ENCODE assay signal across 26 mouse cellular contexts in the genomic region with DNA sequence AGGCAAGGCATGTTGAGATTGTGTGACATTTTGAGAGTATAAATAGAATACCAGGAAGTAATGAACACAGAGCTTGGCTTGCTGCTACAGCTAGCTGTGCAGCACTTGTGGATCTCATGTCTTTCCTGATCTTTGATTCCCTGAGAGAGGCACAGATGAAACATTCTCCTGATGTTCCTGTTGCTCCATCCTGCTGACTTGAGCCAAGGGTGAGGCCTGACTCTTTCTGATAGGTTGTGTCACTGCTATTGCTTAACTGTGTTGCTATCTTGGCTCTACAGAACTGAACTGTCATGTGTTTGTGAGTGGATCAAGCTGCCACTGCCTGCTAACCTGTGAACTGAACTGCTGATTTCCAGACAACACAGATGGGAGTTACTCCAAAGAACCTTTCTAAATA.
DNase-seq lines count a peak whose midpoint lies in the region; ATAC-seq and TF ChIP-seq lines count a peak whose summit lies in the region.
"Had no signal": no experiment of that assay in that cellular context is flagged by ENCODE, and none has a peak within 500 bp of the region (broad histone marks: within the 10 kb centered on the region; RNA-seq: fewer than 3 reads in every experiment).

No protein-coding gene starts in this region.

- H3K36me3 ChIP-seq in lung, embryonic 14.5 days (ENCODE audit: insufficient read depth) = no peaks in the 10 kb centered on the region
- H3K36me3 ChIP-seq in lung, postnatal 0 days (ENCODE audit: insufficient read depth, low read length) = no peaks in the 10 kb centered on the region
- H3K36me3 ChIP-seq: forebrain, embryonic 10.5 days; heart, embryonic 12.5 days; heart, embryonic 15.5 days had no signal

- peak; percentile 4 for DNase-seq in adrenal gland, postnatal 14 days
- no peak for DNase-seq in adrenal gland, postnatal 36 days
- DNase-seq in lung, embryonic 14.5 days = peak; percentile 41
- DNase-seq in lung, postnatal 25 days (ENCODE audit: low spot score) = no peak
- DNase-seq in lung, postnatal 0 days (ENCODE audit: low spot score) = peak; percentile 50
- DNase-seq in lung, postnatal 14 days = no peak
- DNase-seq in 3T3-L1 (ENCODE audit: low read depth, low spot score) = peak; percentile 16
- no peak for DNase-seq in right cerebral cortex, postnatal 25 days
- DNase-seq: adrenal gland, postnatal 10 days; cerebellum, adult 18-20 months; cerebellum, adult 9-10 months; cerebellum, postnatal 14 days; gastrocnemius, adult 2 months; gastrocnemius, postnatal 14 days; heart, adult 18-20 months; heart, postnatal 10 days; heart, postnatal 36 days had no signal

- no peak for TF ChIP-seq CTCF in lung, embryonic 14.5 days (IDR thresholded peaks at IDR 0.05; ENCODE audit: low read depth)
- TF ChIP-seq CTCF in lung, postnatal 0 days (IDR thresholded peaks at IDR 0.05) = no peak

- H3K4me2 ChIP-seq in lung, embryonic 14.5 days = no peak overlapping the region
- H3K4me2 ChIP-seq in lung, postnatal 0 days (replicated peaks; ENCODE audit: low read depth, low read length) = no peak overlapping the region
- H3K4me2 ChIP-seq: forebrain, embryonic 13.5 days; heart, embryonic 12.5 days; heart, embryonic 15.5 days; hindbrain, embryonic 14.5 days had no signal

- peak; percentile 35; the same call in 1 of the 2 replicates for ATAC-seq in lung, embryonic 14.5 days (ENCODE audit: insufficient read depth)
- ATAC-seq in lung, postnatal 0 days = peak; percentile 62
- ATAC-seq: CD4-positive, CD25-positive, alpha-beta regulatory T cell, adult 4 months; forebrain, embryonic 13.5 days; forebrain, embryonic 16.5 days; hindbrain, postnatal 0 days; inflammation-experienced regulatory T-cells, adult 6 months had no signal

- no peak overlapping the region for H3K27ac ChIP-seq in lung, embryonic 14.5 days (ENCODE audit: low read depth)
- H3K27ac ChIP-seq in lung, postnatal 0 days (ENCODE audit: low read length) = no peak overlapping the region
- H3K27ac ChIP-seq: forebrain, embryonic 10.5 days; forebrain, embryonic 13.5 days; gastrocnemius, adult 2 months; heart, embryonic 15.5 days; hindbrain, embryonic 14.5 days; hindbrain, postnatal 0 days had no signal

- H3K27me3 ChIP-seq in lung, embryonic 14.5 days (ENCODE audit: insufficient read depth, low read length) = no peaks in the 10 kb centered on the region
- H3K27me3 ChIP-seq in lung, postnatal 0 days (replicated peaks; ENCODE audit: insufficient read depth, low read length) = no peaks in the 10 kb centered on the region
- H3K27me3 ChIP-seq: forebrain, embryonic 13.5 days; heart, embryonic 12.5 days; heart, embryonic 15.5 days had no signal

- H3K9me3 ChIP-seq in lung, embryonic 14.5 days (ENCODE audit: low read depth, low read length) = no peaks in the 10 kb centered on the region
- no peaks in the 10 kb centered on the region for H3K9me3 ChIP-seq in lung, postnatal 0 days (ENCODE audit: low read length)
- H3K9me3 ChIP-seq: forebrain, embryonic 10.5 days; forebrain, embryonic 13.5 days; heart, embryonic 12.5 days; heart, embryonic 15.5 days had no signal

- no peak for TF ChIP-seq EP300 in lung, postnatal 0 days (IDR thresholded peaks at IDR 0.05)

- H3K4me1 ChIP-seq in lung, embryonic 14.5 days (ENCODE audit: insufficient read depth) = no peaks in the 10 kb centered on the region
- H3K4me1 ChIP-seq in lung, postnatal 0 days (ENCODE audit: insufficient read depth, low read depth, low read length) = no peaks in the 10 kb centered on the region
- H3K4me1 ChIP-seq: forebrain, embryonic 10.5 days; forebrain, embryonic 13.5 days; heart, embryonic 12.5 days; heart, embryonic 15.5 days had no signal

- H3K9ac ChIP-seq in lung, embryonic 14.5 days = no peak overlapping the region
- no peak overlapping the region for H3K9ac ChIP-seq in lung, postnatal 0 days (replicated peaks; ENCODE audit: low read depth)
- H3K9ac ChIP-seq: forebrain, embryonic 13.5 days; heart, embryonic 12.5 days; heart, embryonic 15.5 days; hindbrain, embryonic 14.5 days had no signal

- H3K4me3 ChIP-seq in lung, embryonic 14.5 days (ENCODE audit: low read depth, low read length) = no peak overlapping the region
- H3K4me3 ChIP-seq in lung, postnatal 0 days (ENCODE audit: low read depth, low read length) = no peak overlapping the region
- H3K4me3 ChIP-seq: forebrain, embryonic 10.5 days; forebrain, embryonic 13.5 days; gastrocnemius, adult 2 months; heart, embryonic 12.5 days; heart, embryonic 15.5 days had no signal

Comparison
In these comparisons a context has a peak if more than half of its experiments do, and no peak if none do; other contexts are left out.
1. DNase-seq: peak in adrenal gland, postnatal 14 days (single experiment), lung, embryonic 14.5 days (single experiment), lung, postnatal 0 days (single experiment) and 3T3-L1 (single experiment); none in adrenal gland, postnatal 36 days (0 of 2), lung, postnatal 25 days (single experiment), lung, postnatal 14 days (single experiment) and right cerebral cortex, postnatal 25 days (single experiment).